8 mouse cellular contexts compared by ENCODE assay signal in the genomic region with DNA sequence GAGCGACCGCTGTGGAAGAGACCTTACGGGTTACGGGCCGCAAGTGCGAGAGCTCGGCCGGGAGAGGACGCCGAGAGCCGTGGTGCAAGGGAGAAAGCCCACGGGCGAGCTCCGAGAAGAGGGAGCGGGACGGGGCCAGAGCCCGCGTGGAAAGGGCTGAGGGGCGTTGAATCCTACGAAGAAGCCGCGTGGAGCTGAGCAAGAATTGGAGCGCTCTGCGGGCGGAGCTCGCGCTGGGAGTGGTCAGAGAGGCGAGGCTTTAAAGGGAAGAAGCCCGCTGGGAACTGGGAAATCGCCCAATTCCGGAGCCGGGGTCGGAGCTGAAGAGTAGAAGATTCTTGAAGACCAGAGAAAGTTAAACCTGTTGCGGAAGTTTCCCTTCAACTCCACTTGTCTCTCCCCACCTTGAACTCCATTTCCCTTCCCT. TPM values are rescaled to one million over a fixed set of nuclear protein-coding genes. Genes with fewer than 3 reads are reported as not detected.
DNase-seq lines count a peak whose midpoint lies in the region; ATAC-seq and TF ChIP-seq lines count a peak whose summit lies in the region.

No protein-coding gene starts in this region.

- peak; percentile 50 for DNase-seq in MEL-GATA-1-ER (ENCODE audit: extremely low read depth, low read depth)
- peak; percentile 62 for DNase-seq in c-Kit-negative CD71-positive TER-119-positive erythroid progenitor cells, embryonic 14.5 days (ENCODE audit: low read depth, low spot score)
- no peak for DNase-seq in forebrain, embryonic 10.5 days (ENCODE audit: extremely low spot score, low spot score)
- peak; percentile 74 to 79 for DNase-seq in kidney, postnatal 25 days
- DNase-seq in lung, postnatal 0 days (ENCODE audit: low spot score), result peak; percentile 77
- peak; percentile 52 for DNase-seq in right cerebral cortex, adult 18-20 months
- no peak for DNase-seq in B cell, adult 2 months

- H3K4me3 ChIP-seq in forebrain, embryonic 10.5 days, result peak overlapping the region; percentile 87
- peak overlapping the region; percentile 84 for H3K4me3 ChIP-seq in heart, embryonic 16.5 days (ENCODE audit: low read length)
- peak overlapping the region; percentile 76 for H3K4me3 ChIP-seq in lung, postnatal 0 days (ENCODE audit: low read depth, low read length)

- H3K27me3 ChIP-seq in forebrain, embryonic 10.5 days (ENCODE audit: poor library complexity, severe bottlenecking), result no peaks in the 10 kb centered on the region
- H3K27me3 ChIP-seq in heart, embryonic 16.5 days (ENCODE audit: control insufficient read depth, insufficient read depth, low read length), result no peaks in the 10 kb centered on the region
- H3K27me3 ChIP-seq in lung, postnatal 0 days (replicated peaks; ENCODE audit: insufficient read depth, low read length), result no peaks in the 10 kb centered on the region

- H3K4me1 ChIP-seq in forebrain, embryonic 10.5 days, result peaks cover 63% of the 10 kb centered on the region
- peaks cover 28% of the 10 kb centered on the region for H3K4me1 ChIP-seq in heart, embryonic 16.5 days (ENCODE audit: control insufficient read depth, insufficient read depth, low read length)
- peaks cover 25% of the 10 kb centered on the region for H3K4me1 ChIP-seq in lung, postnatal 0 days (ENCODE audit: insufficient read depth, low read depth, low read length)

- TF ChIP-seq CTCF in lung, postnatal 0 days (IDR thresholded peaks at IDR 0.05), result no peak

- peaks cover 10% of the 10 kb centered on the region; the same call in 1 of the 2 replicates for H3K36me3 ChIP-seq in forebrain, embryonic 10.5 days (replicated peaks)
- H3K36me3 ChIP-seq in heart, embryonic 16.5 days (ENCODE audit: control insufficient read depth, insufficient read depth), result no peaks in the 10 kb centered on the region
- H3K36me3 ChIP-seq in lung, postnatal 0 days (ENCODE audit: insufficient read depth, low read length), result no peaks in the 10 kb centered on the region

- H3K27ac ChIP-seq in forebrain, embryonic 10.5 days, result peak overlapping the region; percentile 94
- H3K27ac ChIP-seq in heart, embryonic 16.5 days (ENCODE audit: low read length), result peak overlapping the region; percentile 83
- peak overlapping the region; percentile 58 for H3K27ac ChIP-seq in lung, postnatal 0 days (ENCODE audit: low read length)

- H3K9ac ChIP-seq in heart, embryonic 16.5 days (ENCODE audit: low read length), result peak overlapping the region; percentile 76
- H3K9ac ChIP-seq in lung, postnatal 0 days (replicated peaks; ENCODE audit: low read depth), result peak overlapping the region; percentile 27

- no peak for TF ChIP-seq EP300 in lung, postnatal 0 days (IDR thresholded peaks at IDR 0.05)

- under 1% methylated on average over 34 of the region's 34 CpGs for WGBS in forebrain, embryonic 10.5 days
- under 1% methylated on average over 34 of the region's 34 CpGs for WGBS in heart, embryonic 16.5 days
- under 1% methylated on average over 34 of the region's 34 CpGs for WGBS in lung, postnatal 0 days

- no peaks in the 10 kb centered on the region for H3K9me3 ChIP-seq in forebrain, embryonic 10.5 days
- no peaks in the 10 kb centered on the region for H3K9me3 ChIP-seq in heart, embryonic 16.5 days (replicated peaks; ENCODE audit: control insufficient read depth, low read length)
- H3K9me3 ChIP-seq in lung, postnatal 0 days (ENCODE audit: low read length), result no peaks in the 10 kb centered on the region

- no peak for ATAC-seq in heart, embryonic 16.5 days (replicated peaks; ENCODE audit: extremely low read depth, insufficient read depth, low FRiP score)
- no peak for ATAC-seq in lung, postnatal 0 days

- H3K4me2 ChIP-seq in heart, embryonic 16.5 days (ENCODE audit: low read depth, low read length), result peak overlapping the region; percentile 84
- peak overlapping the region; percentile 87 for H3K4me2 ChIP-seq in lung, postnatal 0 days (replicated peaks; ENCODE audit: low read depth, low read length)

RNA-seq across cellular contexts. Expression of gene Fam72a, which starts 0.4 kb away (rescaled TPM):
- polyA plus RNA-seq in forebrain, embryonic 10.5 days (2016; fragmentation: Nextera tagmentation; extraction: Ambion mirVana), result 5.3 and 5.7 TPM in 2 replicates
- polyA plus RNA-seq in heart, embryonic 16.5 days (2015; fragmentation: Nextera tagmentation; extraction: Ambion mirVana), result 2.4 and 3.2 TPM in 2 replicates
- polyA plus RNA-seq in lung, postnatal 0 days (2015; fragmentation: Nextera tagmentation; extraction: Ambion mirVana), result 1.1 and 1.3 TPM in 2 replicates

RNA-seq across cellular contexts. Expression of gene Srgap2, which starts 0.9 kb away (rescaled TPM):
- polyA plus RNA-seq in forebrain, embryonic 10.5 days (2016; fragmentation: Nextera tagmentation; extraction: Ambion mirVana), result 19.1 and 21.2 TPM in 2 replicates
- 13.3 and 16.6 TPM in 2 replicates for polyA plus RNA-seq in heart, embryonic 16.5 days (2015; fragmentation: Nextera tagmentation; extraction: Ambion mirVana)
- polyA plus RNA-seq in lung, postnatal 0 days (2015; fragmentation: Nextera tagmentation; extraction: Ambion mirVana), result 9.5 and 10.1 TPM in 2 replicates

Comparison
In these comparisons a context has a peak if more than half of its experiments do, and no peak if none do; other contexts are left out.
1. DNase-seq: peak in MEL-GATA-1-ER (single experiment), c-Kit-negative CD71-positive TER-119-positive erythroid progenitor cells, embryonic 14.5 days (single experiment), kidney, postnatal 25 days (2 of 2), lung, postnatal 0 days (single experiment) and right cerebral cortex, adult 18-20 months (single experiment); none in forebrain, embryonic 10.5 days (single experiment) and B cell, adult 2 months (0 of 2).
2. Peak in every context shown above with its lines, with median percentiles within 50 percentile points of each other: H3K27ac ChIP-seq and H3K4me3 ChIP-seq.